In genomic region chr2:32912210-32912804, GRCm38 (mm10) we compare ENCODE assay signal across 8 mouse cellular contexts. TPM values are rescaled to one million over a fixed set of nuclear protein-coding genes. Genes with fewer than 3 reads are reported as not detected.
DNase-seq lines count a peak whose midpoint lies in the region; ATAC-seq lines count a peak whose summit lies in the region.

No protein-coding gene starts in this region.

- H3K9ac ChIP-seq in hindbrain, embryonic 12.5 days: no peak overlapping the region

- intact Hi-C loops in heart, postnatal 36 days (cut with DNase I): loop anchor here (1.0 to 5.0 kb wide), 3 partner anchors 36 to 135 kb away; partner anchors contain the start of genes Fam129b, Ptrh1 and Ttc16

- H3K4me3 ChIP-seq in hindbrain, embryonic 10.5 days: no peak overlapping the region
- H3K4me3 ChIP-seq in hindbrain, embryonic 12.5 days: no peak overlapping the region
- no peak overlapping the region for H3K4me3 ChIP-seq in forebrain, embryonic 10.5 days

- peaks cover 30% of the 10 kb centered on the region for H3K36me3 ChIP-seq in hindbrain, embryonic 10.5 days
- peaks cover 37% of the 10 kb centered on the region for H3K36me3 ChIP-seq in hindbrain, embryonic 12.5 days
- peaks cover 32% of the 10 kb centered on the region for H3K36me3 ChIP-seq in forebrain, embryonic 10.5 days (replicated peaks)

- no peak for ATAC-seq in hindbrain, embryonic 12.5 days (ENCODE audit: low FRiP score)
- ATAC-seq in megakaryocyte progenitor cell, adult 5-6 weeks (replicated peaks; ENCODE audit: poor library complexity): peak; percentile 99

- no peaks in the 10 kb centered on the region for H3K27me3 ChIP-seq in hindbrain, embryonic 10.5 days (ENCODE audit: insufficient read depth, poor library complexity, severe bottlenecking)
- no peaks in the 10 kb centered on the region for H3K27me3 ChIP-seq in hindbrain, embryonic 12.5 days
- H3K27me3 ChIP-seq in forebrain, embryonic 10.5 days (ENCODE audit: poor library complexity, severe bottlenecking): peaks cover 41% of the 10 kb centered on the region

- H3K4me1 ChIP-seq in hindbrain, embryonic 10.5 days (replicated peaks): peaks cover 39% of the 10 kb centered on the region
- H3K4me1 ChIP-seq in hindbrain, embryonic 12.5 days: peaks cover 26% of the 10 kb centered on the region
- H3K4me1 ChIP-seq in forebrain, embryonic 10.5 days: peaks cover 36% of the 10 kb centered on the region

- H3K4me2 ChIP-seq in hindbrain, embryonic 12.5 days (replicated peaks): no peak overlapping the region

- 32% methylated on average over 19 of the region's 19 CpGs for WGBS in hindbrain, embryonic 10.5 days
- 30% methylated on average over 19 of the region's 19 CpGs for WGBS in hindbrain, embryonic 12.5 days
- 33% methylated on average over 19 of the region's 19 CpGs for WGBS in forebrain, embryonic 10.5 days

- H3K27ac ChIP-seq in hindbrain, embryonic 10.5 days: no peak overlapping the region
- H3K27ac ChIP-seq in hindbrain, embryonic 12.5 days: no peak overlapping the region
- H3K27ac ChIP-seq in forebrain, embryonic 10.5 days: no peak overlapping the region

- DNase-seq in hindbrain, embryonic 10.5 days (ENCODE audit: low spot score): peak; percentile 84
- DNase-seq in c-Kit-positive CD71-negative TER-119-negative erythroid progenitor cells, embryonic 14.5 days (ENCODE audit: low read depth): peak; percentile 86
- peak; percentile 86 for DNase-seq in forebrain, embryonic 10.5 days (ENCODE audit: extremely low spot score, low spot score)
- DNase-seq in heart, postnatal 36 days: peak; percentile 88
- DNase-seq in layer of hippocampus, postnatal 36 days: peak; percentile 78 to 84
- DNase-seq in spleen, adult 12 weeks (ENCODE audit: low spot score): peak; percentile 75

- H3K9me3 ChIP-seq in hindbrain, embryonic 10.5 days: no peaks in the 10 kb centered on the region
- no peaks in the 10 kb centered on the region for H3K9me3 ChIP-seq in hindbrain, embryonic 12.5 days (replicated peaks)
- H3K9me3 ChIP-seq in forebrain, embryonic 10.5 days: no peaks in the 10 kb centered on the region

RNA-seq across cellular contexts. Expression of gene Fam129b, which starts 36.4 kb away (rescaled TPM):
- polyA plus RNA-seq in hindbrain, embryonic 10.5 days (2016; fragmentation: Nextera tagmentation; extraction: Ambion mirVana): 34.3 and 36.1 TPM in 2 replicates
- 42.2 and 43.8 TPM in 2 replicates for polyA plus RNA-seq in hindbrain, embryonic 12.5 days (2016; fragmentation: Nextera tagmentation; extraction: Ambion mirVana)
- 22.8 and 25.3 TPM in 2 replicates for polyA plus RNA-seq in forebrain, embryonic 10.5 days (2016; fragmentation: Nextera tagmentation; extraction: Ambion mirVana)
- total RNA-seq in heart, postnatal 36 days (2021): 10 to 100 TPM; 22.5 to 26.9 TPM
- 10 to 100 TPM; 14.0 to 17.7 TPM for total RNA-seq in layer of hippocampus, postnatal 36 days (2021)
- 3.3 and 3.5 TPM in 2 replicates for total RNA-seq in megakaryocyte progenitor cell, adult 5-6 weeks (2015)
- total RNA-seq in megakaryocyte progenitor cell, adult 5-6 weeks (2017): 6.5 and 6.8 TPM in 2 replicates

RNA-seq across cellular contexts. Expression of gene Rpl12, which starts 49.1 kb away (rescaled TPM):
- 131 and 166 TPM in 2 replicates for polyA plus RNA-seq in hindbrain, embryonic 10.5 days (2016; fragmentation: Nextera tagmentation; extraction: Ambion mirVana)
- 101 and 114 TPM in 2 replicates for polyA plus RNA-seq in hindbrain, embryonic 12.5 days (2016; fragmentation: Nextera tagmentation; extraction: Ambion mirVana)
- 192 and 197 TPM in 2 replicates for polyA plus RNA-seq in forebrain, embryonic 10.5 days (2016; fragmentation: Nextera tagmentation; extraction: Ambion mirVana)
- 10 to 100 TPM; 56.4 to 65.9 TPM for total RNA-seq in heart, postnatal 36 days (2021)
- total RNA-seq in layer of hippocampus, postnatal 36 days (2021): 100 to 1,000 TPM; 110 to 112 TPM
- 2,719 and 2,750 TPM in 2 replicates for total RNA-seq in megakaryocyte progenitor cell, adult 5-6 weeks (2015)
- 2,545 and 2,724 TPM in 2 replicates for total RNA-seq in megakaryocyte progenitor cell, adult 5-6 weeks (2017)

RNA-seq across cellular contexts. Expression of gene Lrsam1, which starts 49.1 kb away (rescaled TPM):
- 11.5 TPM in 2 replicates for polyA plus RNA-seq in hindbrain, embryonic 10.5 days (2016; fragmentation: Nextera tagmentation; extraction: Ambion mirVana)
- polyA plus RNA-seq in hindbrain, embryonic 12.5 days (2016; fragmentation: Nextera tagmentation; extraction: Ambion mirVana): 19.0 and 22.0 TPM in 2 replicates
- polyA plus RNA-seq in forebrain, embryonic 10.5 days (2016; fragmentation: Nextera tagmentation; extraction: Ambion mirVana): 6.6 and 8.0 TPM in 2 replicates
- total RNA-seq in heart, postnatal 36 days (2021): 10 to 100 TPM; 14.1 to 17.0 TPM
- 10 to 100 TPM; 32.4 to 34.7 TPM for total RNA-seq in layer of hippocampus, postnatal 36 days (2021)
- 2.9 and 3.0 TPM in 2 replicates for total RNA-seq in megakaryocyte progenitor cell, adult 5-6 weeks (2015)
- 3.5 and 3.7 TPM in 2 replicates for total RNA-seq in megakaryocyte progenitor cell, adult 5-6 weeks (2017)

Comparison
In these comparisons a context has a peak if more than half of its experiments do, and no peak if none do; other contexts are left out.
1. RNA of gene Rpl12, which starts 49.1 kb away (total RNA-seq): 2,545 to 2,750 TPM in megakaryocyte progenitor cell, adult 5-6 weeks; 110 to 112 TPM in layer of hippocampus, postnatal 36 days and 56.4 to 65.9 TPM in heart, postnatal 36 days; every median in the first group is over 10 times any median in the second.
2. Peak in every context shown above with its lines, with median percentiles within 50 percentile points of each other: DNase-seq.